In genomic region chr3:81023568-81023967, GRCm38 (mm10) we compare ENCODE assay signal across 22 mouse cellular contexts. TPM values are rescaled to one million over a fixed set of nuclear protein-coding genes. Genes with fewer than 3 reads are reported as not detected.
DNase-seq lines count a peak whose midpoint lies in the region; ATAC-seq and TF ChIP-seq lines count a peak whose summit lies in the region.
"Had no signal": no experiment of that assay in that cellular context is flagged by ENCODE, and none has a peak within 500 bp of the region (broad histone marks: within the 10 kb centered on the region; RNA-seq: fewer than 3 reads in every experiment).

No protein-coding gene starts in this region.

- no peaks in the 10 kb centered on the region for H3K4me1 ChIP-seq in midbrain, embryonic 11.5 days (ENCODE audit: control insufficient read depth, insufficient read depth, low read length)
- no peaks in the 10 kb centered on the region for H3K4me1 ChIP-seq in midbrain, embryonic 10.5 days
- H3K4me1 ChIP-seq in forebrain, postnatal 0 days (ENCODE audit: insufficient read depth) = no peaks in the 10 kb centered on the region
- H3K4me1 ChIP-seq in hindbrain, postnatal 0 days (ENCODE audit: insufficient read depth, low read length) = no peaks in the 10 kb centered on the region
- H3K4me1 ChIP-seq in stomach, postnatal 0 days (replicated peaks; ENCODE audit: control insufficient read depth, insufficient read depth) = no peaks in the 10 kb centered on the region
- H3K4me1 ChIP-seq: heart, embryonic 13.5 days; kidney, embryonic 15.5 days; liver, embryonic 13.5 days; lung, embryonic 15.5 days; neural tube, embryonic 13.5 days had no signal

- no peak for TF ChIP-seq CTCF in forebrain, postnatal 0 days (IDR thresholded peaks at IDR 0.05; ENCODE audit: low read depth)
- peak; percentile 27 for TF ChIP-seq CTCF in hindbrain, postnatal 0 days (IDR thresholded peaks at IDR 0.05; ENCODE audit: low read depth)
- peak; percentile 2; the same call in 1 of the 2 replicates for TF ChIP-seq CTCF in stomach, postnatal 0 days (IDR thresholded peaks at IDR 0.05; ENCODE audit: low read depth)

- no peak for DNase-seq in midbrain, embryonic 11.5 days (ENCODE audit: low spot score, missing footprints)
- DNase-seq in midbrain, embryonic 10.5 days (ENCODE audit: low spot score) = no peak
- DNase-seq in forebrain, postnatal 0 days = no peak
- DNase-seq in hindbrain, postnatal 0 days (ENCODE audit: low spot score) = peak; percentile 37
- no peak for DNase-seq in stomach, postnatal 0 days (ENCODE audit: low spot score)
- DNase-seq in urinary bladder, postnatal 10 days (ENCODE audit: low spot score) = no peak
- DNase-seq in left cerebral cortex, adult 18-20 months (ENCODE audit: low spot score in 2 of 2) = no peak
- DNase-seq: adrenal gland, postnatal 10 days; cerebellum, adult 11 months; cerebellum, postnatal 10 days; gastrocnemius, postnatal 14 days; heart, adult 18-20 months; kidney, postnatal 4 days; liver, embryonic 13.5 days; thymus, adult 18-20 months had no signal

- peak; percentile 75 for ATAC-seq in midbrain, embryonic 11.5 days (ENCODE audit: low FRiP score)
- peak; percentile 47; the same call in 1 of the 2 replicates for ATAC-seq in forebrain, postnatal 0 days
- ATAC-seq in hindbrain, postnatal 0 days = peak; percentile 72
- ATAC-seq in stomach, postnatal 0 days (ENCODE audit: low FRiP score, low TSS enrichment) = no peak

- no peak overlapping the region for H3K4me2 ChIP-seq in midbrain, embryonic 11.5 days
- H3K4me2 ChIP-seq in forebrain, postnatal 0 days (ENCODE audit: low read depth) = no peak overlapping the region
- H3K4me2 ChIP-seq in hindbrain, postnatal 0 days (ENCODE audit: low read depth, low read length) = no peak overlapping the region
- no peak overlapping the region for H3K4me2 ChIP-seq in stomach, postnatal 0 days (replicated peaks; ENCODE audit: low read depth)
- H3K4me2 ChIP-seq: embryonic facial prominence, embryonic 13.5 days; heart, embryonic 13.5 days; kidney, embryonic 15.5 days; limb, embryonic 12.5 days; liver, embryonic 13.5 days; lung, embryonic 15.5 days; neural tube, embryonic 13.5 days had no signal

- no peak overlapping the region for H3K27ac ChIP-seq in midbrain, embryonic 11.5 days (ENCODE audit: low read depth, low read length)
- no peak overlapping the region for H3K27ac ChIP-seq in midbrain, embryonic 10.5 days (replicated peaks)
- no peak overlapping the region for H3K27ac ChIP-seq in forebrain, postnatal 0 days (ENCODE audit: low read depth, low read length)
- no peak overlapping the region for H3K27ac ChIP-seq in hindbrain, postnatal 0 days
- no peak overlapping the region for H3K27ac ChIP-seq in stomach, postnatal 0 days (replicated peaks)
- H3K27ac ChIP-seq: embryonic facial prominence, embryonic 13.5 days; heart, embryonic 13.5 days; kidney, embryonic 15.5 days; limb, embryonic 12.5 days; liver, embryonic 13.5 days; lung, embryonic 15.5 days; macrophage; neural tube, embryonic 13.5 days had no signal

- H3K36me3 ChIP-seq in midbrain, embryonic 11.5 days (ENCODE audit: control insufficient read depth, insufficient read depth, low read length) = no peaks in the 10 kb centered on the region
- H3K36me3 ChIP-seq in midbrain, embryonic 10.5 days = no peaks in the 10 kb centered on the region
- H3K36me3 ChIP-seq in forebrain, postnatal 0 days (ENCODE audit: insufficient read depth) = no peaks in the 10 kb centered on the region
- no peaks in the 10 kb centered on the region for H3K36me3 ChIP-seq in hindbrain, postnatal 0 days (ENCODE audit: insufficient read depth, low read length)
- H3K36me3 ChIP-seq in stomach, postnatal 0 days (ENCODE audit: control insufficient read depth, insufficient read depth, low read length) = no peaks in the 10 kb centered on the region
- H3K36me3 ChIP-seq: embryonic facial prominence, embryonic 13.5 days; heart, embryonic 13.5 days; kidney, embryonic 15.5 days; limb, embryonic 12.5 days; liver, embryonic 13.5 days; lung, embryonic 15.5 days; neural tube, embryonic 13.5 days had no signal

- no peak overlapping the region for H3K9ac ChIP-seq in midbrain, embryonic 11.5 days (ENCODE audit: low read length)
- H3K9ac ChIP-seq in forebrain, postnatal 0 days = no peak overlapping the region
- H3K9ac ChIP-seq in hindbrain, postnatal 0 days (replicated peaks; ENCODE audit: low read length) = no peak overlapping the region
- H3K9ac ChIP-seq in stomach, postnatal 0 days (ENCODE audit: low read length) = no peak overlapping the region
- H3K9ac ChIP-seq: embryonic facial prominence, embryonic 13.5 days; heart, embryonic 13.5 days; kidney, embryonic 15.5 days; limb, embryonic 12.5 days; liver, embryonic 13.5 days; lung, embryonic 15.5 days; neural tube, embryonic 13.5 days had no signal

- WGBS in midbrain, embryonic 11.5 days = 39% methylated on average over 1 of the region's 1 CpGs
- 75% methylated on average over 1 of the region's 1 CpGs for WGBS in midbrain, embryonic 10.5 days
- 12% methylated on average over 1 of the region's 1 CpGs for WGBS in forebrain, postnatal 0 days
- 2% methylated on average over 1 of the region's 1 CpGs for WGBS in hindbrain, postnatal 0 days
- 71% methylated on average over 1 of the region's 1 CpGs for WGBS in stomach, postnatal 0 days

- no peaks in the 10 kb centered on the region for H3K9me3 ChIP-seq in midbrain, embryonic 11.5 days (ENCODE audit: control insufficient read depth, low read length)
- no peaks in the 10 kb centered on the region for H3K9me3 ChIP-seq in midbrain, embryonic 10.5 days (replicated peaks)
- H3K9me3 ChIP-seq in forebrain, postnatal 0 days (ENCODE audit: low read length) = no peaks in the 10 kb centered on the region
- H3K9me3 ChIP-seq in hindbrain, postnatal 0 days (ENCODE audit: low read length) = no peaks in the 10 kb centered on the region
- H3K9me3 ChIP-seq in stomach, postnatal 0 days (ENCODE audit: control insufficient read depth, low read length) = no peaks in the 10 kb centered on the region
- H3K9me3 ChIP-seq: embryonic facial prominence, embryonic 13.5 days; heart, embryonic 13.5 days; kidney, embryonic 15.5 days; limb, embryonic 12.5 days; liver, embryonic 13.5 days; lung, embryonic 15.5 days; neural tube, embryonic 13.5 days had no signal

- no peak for TF ChIP-seq EP300 in stomach, postnatal 0 days (optimal IDR thresholded peaks at IDR 0.05)

- no peak overlapping the region for H3K4me3 ChIP-seq in midbrain, embryonic 11.5 days (ENCODE audit: low read depth, low read length)
- H3K4me3 ChIP-seq in midbrain, embryonic 10.5 days = no peak overlapping the region
- no peak overlapping the region for H3K4me3 ChIP-seq in forebrain, postnatal 0 days (ENCODE audit: low read depth, low read length)
- no peak overlapping the region for H3K4me3 ChIP-seq in hindbrain, postnatal 0 days (ENCODE audit: low read length)
- no peak overlapping the region for H3K4me3 ChIP-seq in stomach, postnatal 0 days (ENCODE audit: low read depth, low read length)
- H3K4me3 ChIP-seq: embryonic facial prominence, embryonic 13.5 days; heart, embryonic 13.5 days; kidney, embryonic 15.5 days; limb, embryonic 12.5 days; liver, embryonic 13.5 days; lung, embryonic 15.5 days; neural tube, embryonic 13.5 days had no signal

- no peaks in the 10 kb centered on the region for H3K27me3 ChIP-seq in midbrain, embryonic 11.5 days (ENCODE audit: control insufficient read depth, insufficient read depth, low read length)
- H3K27me3 ChIP-seq in midbrain, embryonic 10.5 days (ENCODE audit: low read depth, poor library complexity, severe bottlenecking) = no peaks in the 10 kb centered on the region
- H3K27me3 ChIP-seq in forebrain, postnatal 0 days (ENCODE audit: insufficient read depth, low read length) = no peaks in the 10 kb centered on the region
- H3K27me3 ChIP-seq in hindbrain, postnatal 0 days (ENCODE audit: insufficient read depth, low read length) = no peaks in the 10 kb centered on the region
- no peaks in the 10 kb centered on the region for H3K27me3 ChIP-seq in stomach, postnatal 0 days (ENCODE audit: control insufficient read depth, insufficient read depth, low read length)
- H3K27me3 ChIP-seq: embryonic facial prominence, embryonic 13.5 days; heart, embryonic 13.5 days; kidney, embryonic 15.5 days; limb, embryonic 12.5 days; liver, embryonic 13.5 days; lung, embryonic 15.5 days; neural tube, embryonic 13.5 days had no signal

RNA-seq across cellular contexts. Expression of gene Pdgfc, which starts 12.6 kb away (rescaled TPM):
- polyA plus RNA-seq in midbrain, embryonic 11.5 days (2014; fragmentation: Nextera tagmentation; extraction: Ambion mirVana) = 7.1 and 7.2 TPM in 2 replicates
- 7.7 TPM in 2 replicates for polyA plus RNA-seq in midbrain, embryonic 10.5 days (2016; fragmentation: Nextera tagmentation; extraction: Ambion mirVana)
- total RNA-seq in forebrain, postnatal 0 days (2014; rRNA removed) = 4.8 and 7.2 TPM in 2 replicates
- polyA plus RNA-seq in forebrain, postnatal 0 days (2015; fragmentation: Nextera tagmentation; extraction: Ambion mirVana) = 6.3 and 6.7 TPM in 2 replicates
- 5.4 and 7.1 TPM in 2 replicates for total RNA-seq in hindbrain, postnatal 0 days (2014; rRNA removed)
- polyA plus RNA-seq in hindbrain, postnatal 0 days (2015; fragmentation: Nextera tagmentation; extraction: Ambion mirVana) = 7.5 and 7.7 TPM in 2 replicates
- 7.4 and 7.9 TPM in 2 replicates for polyA plus RNA-seq in stomach, postnatal 0 days (2015; fragmentation: Nextera tagmentation; extraction: Ambion mirVana)
- total RNA-seq in left cerebral cortex, adult 18-20 months (2021) = 1 to 10 TPM; 6.7 to 7.8 TPM
